Comparison of ENCODE assay signal across 8 mouse cellular contexts in the genomic region with DNA sequence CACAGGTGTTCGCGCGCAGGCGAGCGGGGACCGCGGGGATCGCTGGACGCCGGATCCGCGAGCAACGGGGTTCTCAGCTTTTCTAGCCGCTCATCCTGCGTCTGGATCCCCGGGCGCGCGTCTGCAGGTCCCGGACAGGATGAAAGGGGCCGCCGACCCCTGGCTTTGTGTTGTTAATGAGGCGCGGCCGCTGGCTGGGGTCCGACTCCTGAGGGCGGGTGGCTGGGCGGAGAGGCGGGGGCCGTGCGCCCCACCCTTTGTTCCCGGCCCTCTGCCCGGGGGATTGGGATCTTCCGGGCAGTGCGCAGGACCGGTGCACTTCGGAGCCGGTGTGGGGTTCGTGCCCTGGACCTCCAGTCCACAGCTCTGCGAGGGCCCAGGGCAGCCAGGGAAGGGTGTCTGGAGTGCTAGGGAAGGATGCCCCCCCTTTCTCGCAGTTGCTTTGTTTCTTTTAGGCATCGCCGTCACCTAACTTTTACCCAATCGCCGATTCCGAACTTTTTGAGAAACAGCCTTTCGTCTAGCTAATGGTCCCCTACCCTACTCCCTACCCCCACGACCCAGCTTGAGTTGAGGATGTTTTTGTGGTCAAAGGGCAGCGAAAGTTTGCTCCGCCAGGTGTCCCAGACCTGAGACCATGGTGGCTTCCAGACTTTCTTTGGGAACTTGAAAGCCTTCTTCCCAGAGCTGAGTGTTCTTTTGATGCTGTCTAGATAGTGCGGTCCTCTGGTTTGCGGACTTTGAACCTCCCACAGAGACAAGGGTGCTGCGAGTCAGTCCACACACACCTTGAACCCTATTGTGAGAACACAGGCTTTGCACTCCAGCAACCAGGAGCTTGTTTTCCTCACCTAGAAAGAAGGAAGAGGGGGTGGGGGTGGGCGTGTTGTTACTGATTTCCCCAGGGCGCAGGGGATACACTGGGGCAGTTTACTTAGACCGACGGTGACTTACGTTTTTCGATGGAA. TPM values are rescaled to one million over a fixed set of nuclear protein-coding genes. Genes with fewer than 3 reads are reported as not detected.
DNase-seq lines count a peak whose midpoint lies in the region; ATAC-seq and TF ChIP-seq lines count a peak whose summit lies in the region.

No protein-coding gene starts in this region.

- no peak for ATAC-seq in erythroblast, adult 5-6 weeks (replicated peaks; ENCODE audit: low FRiP score, poor library complexity, severe bottlenecking)
- peak; percentile 68 for ATAC-seq in forebrain, embryonic 12.5 days (ENCODE audit: low FRiP score)
- 0 out of 2 replicates have a peak, but pooled peaks have one; percentile 30 for ATAC-seq in limb, embryonic 15.5 days (ENCODE audit: insufficient number of reproducible peaks, low FRiP score, low TSS enrichment, low read depth)

- no peaks in the 10 kb centered on the region; the same call in 1 of the 2 replicates for H3K9me3 ChIP-seq in erythroblast, embryonic 14.5 days (ENCODE audit: control insufficient read depth, low read length)
- no peaks in the 10 kb centered on the region for H3K9me3 ChIP-seq in forebrain, embryonic 12.5 days
- H3K9me3 ChIP-seq in limb, embryonic 15.5 days, result no peaks in the 10 kb centered on the region

- peak; percentile 87 for DNase-seq in ES-CJ7 (ENCODE audit: low read depth, low spot score)
- DNase-seq in heart, postnatal 4 days, result peak; percentile 55
- no peak for DNase-seq in frontal cortex, adult 2 months (ENCODE audit: extremely low spot score in 1 of 2, low spot score in 1 of 2)

- TF ChIP-seq POLR2A in myocyte (IDR thresholded peaks at IDR 0.05; ENCODE audit: insufficient read length, low read depth), result no peak

- H3K79me2 ChIP-seq in myocyte (ENCODE audit: control insufficient read depth, insufficient read depth), result peaks cover 5% of the 10 kb centered on the region

- peak overlapping the region; percentile 96 for H3K4me2 ChIP-seq in forebrain, embryonic 12.5 days
- peak overlapping the region; percentile 90 for H3K4me2 ChIP-seq in limb, embryonic 15.5 days
- H3K4me2 ChIP-seq in myocyte (ENCODE audit: low read depth), result peak overlapping the region; percentile 84

- peak overlapping the region; percentile 53 for H3ac ChIP-seq in myocyte (ENCODE audit: control insufficient read depth, insufficient read length)

- no peaks in the 10 kb centered on the region for H3K36me3 ChIP-seq in erythroblast, embryonic 14.5 days (ENCODE audit: control insufficient read depth)
- no peaks in the 10 kb centered on the region for H3K36me3 ChIP-seq in forebrain, embryonic 12.5 days (replicated peaks)
- no peaks in the 10 kb centered on the region for H3K36me3 ChIP-seq in limb, embryonic 15.5 days
- H3K36me3 ChIP-seq in myocyte (ENCODE audit: control insufficient read depth, insufficient read depth), result no peaks in the 10 kb centered on the region

- H3K27me3 ChIP-seq in erythroblast, embryonic 14.5 days (ENCODE audit: control insufficient read depth), result peaks cover 65% of the 10 kb centered on the region
- peaks cover 26% of the 10 kb centered on the region for H3K27me3 ChIP-seq in forebrain, embryonic 12.5 days
- H3K27me3 ChIP-seq in limb, embryonic 15.5 days, result no peaks in the 10 kb centered on the region
- no peaks in the 10 kb centered on the region for H3K27me3 ChIP-seq in myocyte (ENCODE audit: control insufficient read depth, insufficient read depth, insufficient read length)

- H3K9ac ChIP-seq in forebrain, embryonic 12.5 days, result peak overlapping the region; percentile 77
- peak overlapping the region; percentile 83 for H3K9ac ChIP-seq in limb, embryonic 15.5 days

- peaks cover 7% of the 10 kb centered on the region for H3K4me1 ChIP-seq in erythroblast, embryonic 14.5 days (ENCODE audit: control insufficient read depth)
- peaks cover 25% of the 10 kb centered on the region for H3K4me1 ChIP-seq in forebrain, embryonic 12.5 days
- H3K4me1 ChIP-seq in limb, embryonic 15.5 days, result peaks cover 49% of the 10 kb centered on the region

- H3K4me3 ChIP-seq in erythroblast, embryonic 14.5 days (replicated peaks), result peak overlapping the region; percentile 54
- H3K4me3 ChIP-seq in forebrain, embryonic 12.5 days (replicated peaks), result peak overlapping the region; percentile 89
- peak overlapping the region; percentile 99 for H3K4me3 ChIP-seq in limb, embryonic 15.5 days
- H3K4me3 ChIP-seq in myocyte, result peak overlapping the region; percentile 30

- under 1% methylated on average over 59 of the region's 59 CpGs for WGBS in forebrain, embryonic 12.5 days
- WGBS in limb, embryonic 15.5 days, result 1% methylated on average over 59 of the region's 59 CpGs

- peak overlapping the region; percentile 87 for H3K27ac ChIP-seq in forebrain, embryonic 12.5 days
- peak overlapping the region; percentile 90 for H3K27ac ChIP-seq in limb, embryonic 15.5 days

TF ChIP-seq in myocyte, 11 proteins besides CTCF, POLR2A, EP300 and RAD21:
- TF ChIP-seq MYOD1 (IDR thresholded peaks at IDR 0.05; ENCODE audit: control insufficient read depth in 1 of 3, insufficient read length in 2 of 3, low read depth in 2 of 3) (no peak), SRF (IDR thresholded peaks at IDR 0.05; ENCODE audit: control insufficient read depth, insufficient read length, low read depth) (no peak), POLR2AphosphoS2 (IDR thresholded peaks at IDR 0.05; ENCODE audit: insufficient read length, low read depth) (no peak)

RNA-seq across cellular contexts. Expression of a gene that starts 0.8 kb away (rescaled TPM):
- polyA plus RNA-seq in erythroblast, embryonic 14.5 days (2012), result 0.02 TPM in 1 of 2 replicates, not detected in the other
- not detected in 2 replicates for total RNA-seq in erythroblast, adult 5-6 weeks (2015; ENCODE audit: low replicate concordance)
- total RNA-seq in erythroblast, adult 5-6 weeks (2017; ENCODE audit: low replicate concordance), result not detected in 2 replicates
- 5.1 and 5.4 TPM in 2 replicates for polyA plus RNA-seq in forebrain, embryonic 12.5 days (2016; fragmentation: Nextera tagmentation; extraction: Ambion mirVana)
- total RNA-seq in heart, postnatal 4 days (2021), result 1 to 10 TPM; 4.9 to 5.4 TPM
- polyA plus RNA-seq in limb, embryonic 15.5 days (2015; fragmentation: Nextera tagmentation; extraction: Ambion mirVana), result 4.7 and 5.7 TPM in 2 replicates
- 1.9 TPM for polyA plus RNA-seq in myocyte (2012; fragmentation: generic; extraction: Trizol)
- 2.0 and 2.5 TPM in 2 replicates for polyA plus RNA-seq in frontal cortex, adult 2 months (2012; rRNA removed)

RNA-seq across cellular contexts. Expression of a gene that starts 45.3 kb away (rescaled TPM):
- 0.46 and 0.77 TPM in 2 replicates for polyA plus RNA-seq in erythroblast, embryonic 14.5 days (2012)
- total RNA-seq in erythroblast, adult 5-6 weeks (2015; ENCODE audit: low replicate concordance), result not detected in 2 replicates
- total RNA-seq in erythroblast, adult 5-6 weeks (2017; ENCODE audit: low replicate concordance), result not detected in 2 replicates
- polyA plus RNA-seq in forebrain, embryonic 12.5 days (2016; fragmentation: Nextera tagmentation; extraction: Ambion mirVana), result not detected in 2 replicates
- under 1 TPM in 1 of 2 experiments, not detected in 1; 0.23 TPM for total RNA-seq in heart, postnatal 4 days (2021)
- polyA plus RNA-seq in limb, embryonic 15.5 days (2015; fragmentation: Nextera tagmentation; extraction: Ambion mirVana), result 0.24 TPM in 1 of 2 replicates, not detected in the other
- polyA plus RNA-seq in myocyte (2012; fragmentation: generic; extraction: Trizol), result not detected
- polyA plus RNA-seq in frontal cortex, adult 2 months (2012; rRNA removed), result not detected in 2 replicates

Comparison
In these comparisons a context has a peak if more than half of its experiments do, and no peak if none do; other contexts are left out.
1. H3K4me3 ChIP-seq: peak in every context shown above with its lines; median percentile 99 in limb, embryonic 15.5 days; 89 in forebrain, embryonic 12.5 days; 54 in erythroblast, embryonic 14.5 days; 30 in myocyte.
2. DNase-seq: peak in ES-CJ7 (single experiment) and heart, postnatal 4 days (single experiment); none in frontal cortex, adult 2 months (0 of 2).
3. Peak in every context shown above with its lines, with median percentiles within 50 percentile points of each other: H3K4me2 ChIP-seq.